Mouse (Mus musculus): ENCODE results near the gene Loxl4. TPM values are rescaled to one million over a fixed set of nuclear protein-coding genes. Genes with fewer than 3 reads are reported as not detected.

Loxl4 gene
- polyA plus RNA-seq, 1 experiment from 2014 or later = 0.43 TPM

GRCm38 (mm10) chr19:42609716-42610115, 2.9 kb downstream of the Loxl4 start:
- WGBS = 92% methylated on average over 3 of the region's 3 CpGs
- Histone ChIP-seq H3K4me3 (replicated peaks) (no peak overlapping the region), H3K9ac (replicated peaks) (no peak overlapping the region), H3K4me1 (replicated peaks) (peaks cover 16% of the 10 kb centered on the region), H3K27ac (no peak overlapping the region), H3K36me3 (no peaks in the 10 kb centered on the region), H3K4me2 (no peak overlapping the region), H3K27me3 (peaks cover 38% of the 10 kb centered on the region), H3K9me3 (no peaks in the 10 kb centered on the region)
- no peak for ATAC-seq (ENCODE audit: insufficient number of reproducible peaks, insufficient read depth, low FRiP score, low TSS enrichment, low read depth)

GRCm38 (mm10) chr19:42608082-42608481, 4.5 kb downstream of the Loxl4 start:
- Histone ChIP-seq H3K4me3 (replicated peaks) (no peak overlapping the region), H3K36me3 (no peaks in the 10 kb centered on the region), H3K27me3 (peaks cover 29% of the 10 kb centered on the region), H3K27ac (no peak overlapping the region), H3K9me3 (no peaks in the 10 kb centered on the region), H3K9ac (replicated peaks) (no peak overlapping the region), H3K4me1 (replicated peaks) (peaks cover 8% of the 10 kb centered on the region), H3K4me2 (no peak overlapping the region)
- ATAC-seq (ENCODE audit: insufficient number of reproducible peaks, insufficient read depth, low FRiP score, low TSS enrichment, low read depth) = no peak
- WGBS = 91% methylated on average over 5 of the region's 5 CpGs

- no peak overlapping the region for H3K4me3 ChIP-seq (replicated peaks)
- peaks cover 4% of the 10 kb centered on the region; the same call in 1 of the 2 replicates for H3K27me3 ChIP-seq
- H3K4me2 ChIP-seq = no peak overlapping the region
- peaks cover 10% of the 10 kb centered on the region for H3K4me1 ChIP-seq (replicated peaks)
- no peak overlapping the region for H3K27ac ChIP-seq
- no peak overlapping the region for H3K9ac ChIP-seq (replicated peaks)
- H3K9me3 ChIP-seq = no peaks in the 10 kb centered on the region
- 79% methylated on average over 8 of the region's 8 CpGs for WGBS
- no peak for ATAC-seq (ENCODE audit: insufficient number of reproducible peaks, insufficient read depth, low FRiP score, low TSS enrichment, low read depth)
- H3K36me3 ChIP-seq = no peaks in the 10 kb centered on the region
Measured at GRCm38 (mm10) chr19:42602576-42602975, 10.0 kb downstream of the Loxl4 start.

- H3K27ac ChIP-seq = no peak overlapping the region
- ATAC-seq (ENCODE audit: insufficient number of reproducible peaks, insufficient read depth, low FRiP score, low TSS enrichment, low read depth) = no peak
- no peak overlapping the region for H3K4me2 ChIP-seq
- no peak overlapping the region for H3K4me3 ChIP-seq (replicated peaks)
- H3K9me3 ChIP-seq = no peaks in the 10 kb centered on the region
- H3K9ac ChIP-seq (replicated peaks) = no peak overlapping the region
- peaks cover 2% of the 10 kb centered on the region; the same call in 1 of the 2 replicates for H3K27me3 ChIP-seq
- 74% methylated on average over 8 of the region's 8 CpGs for WGBS
- H3K4me1 ChIP-seq (replicated peaks) = peaks cover 10% of the 10 kb centered on the region
- no peaks in the 10 kb centered on the region for H3K36me3 ChIP-seq
Measured at GRCm38 (mm10) chr19:42602041-42602440, 10.6 kb downstream of the Loxl4 start.

GRCm38 (mm10) chr19:42601445-42601844, 11.2 kb downstream of the Loxl4 start:
- Histone ChIP-seq H3K36me3 (no peaks in the 10 kb centered on the region), H3K4me3 (replicated peaks) (no peak overlapping the region), H3K4me2 (no peak overlapping the region), H3K27ac (no peak overlapping the region), H3K27me3 (peaks cover 2% of the 10 kb centered on the region; the same call in 1 of the 2 replicates), H3K9me3 (no peaks in the 10 kb centered on the region), H3K9ac (replicated peaks) (no peak overlapping the region), H3K4me1 (replicated peaks) (peaks cover 10% of the 10 kb centered on the region)
- ATAC-seq (ENCODE audit: insufficient number of reproducible peaks, insufficient read depth, low FRiP score, low TSS enrichment, low read depth) = no peak
- WGBS = 89% methylated on average over 2 of the region's 2 CpGs

GRCm38 (mm10) chr19:42600591-42600990, 12.0 kb downstream of the Loxl4 start:
- no peak overlapping the region for H3K27ac ChIP-seq
- H3K4me1 ChIP-seq (replicated peaks) = peaks cover 10% of the 10 kb centered on the region
- no peak for ATAC-seq (ENCODE audit: insufficient number of reproducible peaks, insufficient read depth, low FRiP score, low TSS enrichment, low read depth)
- no peaks in the 10 kb centered on the region for H3K9me3 ChIP-seq
- no peaks in the 10 kb centered on the region; the same call in 1 of the 2 replicates for H3K27me3 ChIP-seq
- no peak overlapping the region for H3K9ac ChIP-seq (replicated peaks)
- H3K4me3 ChIP-seq (replicated peaks) = no peak overlapping the region
- no peak overlapping the region for H3K4me2 ChIP-seq
- H3K36me3 ChIP-seq = no peaks in the 10 kb centered on the region
- 75% methylated on average over 3 of the region's 3 CpGs for WGBS

GRCm38 (mm10) chr19:42599891-42600290, 12.7 kb downstream of the Loxl4 start:
- Histone ChIP-seq H3K27me3 (no peaks in the 10 kb centered on the region; the same call in 1 of the 2 replicates), H3K9ac (replicated peaks) (no peak overlapping the region), H3K4me3 (replicated peaks) (no peak overlapping the region), H3K4me1 (replicated peaks) (peaks cover 10% of the 10 kb centered on the region), H3K36me3 (no peaks in the 10 kb centered on the region), H3K4me2 (no peak overlapping the region), H3K9me3 (no peaks in the 10 kb centered on the region), H3K27ac (no peak overlapping the region)
- ATAC-seq (ENCODE audit: insufficient number of reproducible peaks, insufficient read depth, low FRiP score, low TSS enrichment, low read depth) = no peak
- 88% methylated on average over 17 of the region's 17 CpGs for whole genome bisulfite sequencing

- 95% methylated on average over 6 of the region's 6 CpGs for WGBS
- Histone ChIP-seq H3K4me2 (no peak overlapping the region), H3K4me1 (replicated peaks) (peaks cover 10% of the 10 kb centered on the region), H3K36me3 (peaks cover 11% of the 10 kb centered on the region; the same call in 1 of the 2 replicates), H3K4me3 (replicated peaks) (no peak overlapping the region), H3K9me3 (no peaks in the 10 kb centered on the region), H3K27me3 (no peaks in the 10 kb centered on the region), H3K27ac (no peak overlapping the region), H3K9ac (replicated peaks) (no peak overlapping the region)
- ATAC-seq (ENCODE audit: insufficient number of reproducible peaks, insufficient read depth, low FRiP score, low TSS enrichment, low read depth) = no peak
Measured at GRCm38 (mm10) chr19:42597896-42598295, 14.7 kb downstream of the Loxl4 start.

GRCm38 (mm10) chr19:42597286-42597685, 15.3 kb downstream of the Loxl4 start:
- H3K4me1 ChIP-seq (replicated peaks) = peaks cover 10% of the 10 kb centered on the region
- H3K9me3 ChIP-seq = no peaks in the 10 kb centered on the region
- H3K4me3 ChIP-seq (replicated peaks) = no peak overlapping the region
- no peaks in the 10 kb centered on the region for H3K27me3 ChIP-seq
- H3K27ac ChIP-seq = no peak overlapping the region
- 90% methylated on average over 12 of the region's 12 CpGs for WGBS
- H3K4me2 ChIP-seq = no peak overlapping the region
- no peak overlapping the region for H3K9ac ChIP-seq (replicated peaks)
- no peak for ATAC-seq (ENCODE audit: insufficient number of reproducible peaks, insufficient read depth, low FRiP score, low TSS enrichment, low read depth)
- peaks cover 14% of the 10 kb centered on the region; the same call in 1 of the 2 replicates for H3K36me3 ChIP-seq

- Histone ChIP-seq H3K4me1 (replicated peaks) (no peaks in the 10 kb centered on the region), H3K36me3 (peaks cover 31% of the 10 kb centered on the region), H3K4me3 (replicated peaks) (no peak overlapping the region), H3K4me2 (no peak overlapping the region), H3K9ac (replicated peaks) (no peak overlapping the region), H3K27me3 (no peaks in the 10 kb centered on the region), H3K27ac (no peak overlapping the region), H3K9me3 (no peaks in the 10 kb centered on the region)
- ATAC-seq (ENCODE audit: insufficient number of reproducible peaks, insufficient read depth, low FRiP score, low TSS enrichment, low read depth) = no peak
- 89% methylated on average over 6 of the region's 6 CpGs for WGBS
Measured at GRCm38 (mm10) chr19:42595066-42595465, 17.5 kb downstream of the Loxl4 start.

- Histone ChIP-seq H3K36me3 (peaks cover 32% of the 10 kb centered on the region), H3K27me3 (no peaks in the 10 kb centered on the region), H3K4me3 (replicated peaks) (no peak overlapping the region), H3K9me3 (no peaks in the 10 kb centered on the region), H3K27ac (no peak overlapping the region), H3K4me1 (replicated peaks) (no peaks in the 10 kb centered on the region), H3K4me2 (no peak overlapping the region), H3K9ac (replicated peaks) (no peak overlapping the region)
- ATAC-seq (ENCODE audit: insufficient number of reproducible peaks, insufficient read depth, low FRiP score, low TSS enrichment, low read depth) = no peak
- 90% methylated on average over 6 of the region's 6 CpGs for WGBS
Measured at GRCm38 (mm10) chr19:42593456-42593855, 19.2 kb downstream of the Loxl4 start.

- no peak for ATAC-seq (ENCODE audit: insufficient number of reproducible peaks, insufficient read depth, low FRiP score, low TSS enrichment, low read depth)
- Histone ChIP-seq H3K9me3 (no peaks in the 10 kb centered on the region), H3K27ac (no peak overlapping the region), H3K36me3 (peaks cover 34% of the 10 kb centered on the region), H3K4me1 (replicated peaks) (no peaks in the 10 kb centered on the region), H3K27me3 (no peaks in the 10 kb centered on the region), H3K9ac (replicated peaks) (no peak overlapping the region), H3K4me3 (replicated peaks) (no peak overlapping the region), H3K4me2 (no peak overlapping the region)
- WGBS = 80% methylated on average over 14 of the region's 14 CpGs
Measured at GRCm38 (mm10) chr19:42591534-42591933, 21.1 kb downstream of the Loxl4 start.

Data from limb, embryonic 12.5 days (tissue).